ENCODE assay signal across 16 mouse cellular contexts in genomic region chr5:142438380-142438938, GRCm38 (mm10). TPM values are rescaled to one million over a fixed set of nuclear protein-coding genes. Genes with fewer than 3 reads are reported as not detected.
DNase-seq lines count a peak whose midpoint lies in the region; ATAC-seq and TF ChIP-seq lines count a peak whose summit lies in the region.
"Had no signal": no experiment of that assay in that cellular context is flagged by ENCODE, and none has a peak within 500 bp of the region (broad histone marks: within the 10 kb centered on the region; RNA-seq: fewer than 3 reads in every experiment).

No protein-coding gene starts in this region.

- no peak overlapping the region for H3K4me3 ChIP-seq in gastrocnemius, adult 2 months
- H3K4me3 ChIP-seq: forebrain, embryonic 10.5 days; hindbrain, embryonic 10.5 days; midbrain, embryonic 13.5 days had no signal

- peak; percentile 57 for DNase-seq in gastrocnemius, adult 2 months
- DNase-seq in gastrocnemius, postnatal 4 days (ENCODE audit: low spot score in 2 of 2): no peak
- DNase-seq in layer of hippocampus, adult 9-11 months: peak; percentile 64
- DNase-seq in layer of hippocampus, adult 9-10 months (ENCODE audit: low spot score): no peak
- peak; percentile 56 for DNase-seq in right cerebral cortex, postnatal 25 days
- no peak for DNase-seq in right cerebral cortex, postnatal 14 days
- DNase-seq in cerebellum, postnatal 25 days: no peak
- DNase-seq: adrenal gland, adult 8-10 months; cerebellum, adult 9-11 months; thymus, postnatal 36 days had no signal

- ATAC-seq in megakaryocyte-erythroid progenitor cell, adult 5-6 weeks (replicated peaks; ENCODE audit: low FRiP score, low TSS enrichment, poor library complexity, severe bottlenecking): no peak
- ATAC-seq: CD4-positive, CD25-positive, alpha-beta regulatory T cell, adult 4 months; intestine, embryonic 16.5 days; midbrain, embryonic 13.5 days had no signal

- H3K27ac ChIP-seq in gastrocnemius, adult 2 months: peak overlapping the region; percentile 93

- TF ChIP-seq CTCF in gastrocnemius, adult 2 months (IDR thresholded peaks at IDR 0.05): no peak

- intact Hi-C loops in gastrocnemius, adult 2 months (cut with DNase I): no loop called here

RNA-seq across cellular contexts. Expression of gene Ap5z1, which starts 25.3 kb away (rescaled TPM):
- total RNA-seq in gastrocnemius, adult 2 months (2021): 1 to 10 TPM; 3.7 to 5.0 TPM
- 1 to 10 TPM; 7.3 to 8.1 TPM for total RNA-seq in gastrocnemius, postnatal 4 days (2021)
- total RNA-seq in megakaryocyte-erythroid progenitor cell, adult 5-6 weeks (2014; fragmentation: Nextera tagmentation): 16.4 and 25.5 TPM in 2 replicates
- 2.7 and 4.9 TPM in 2 replicates for total RNA-seq in megakaryocyte-erythroid progenitor cell, adult 5-6 weeks (2017)

RNA-seq across cellular contexts. Expression of gene Foxk1, which starts 37.2 kb away (rescaled TPM):
- 10 to 100 TPM; 12.2 to 18.9 TPM for total RNA-seq in gastrocnemius, adult 2 months (2021)
- total RNA-seq in gastrocnemius, postnatal 4 days (2021): 10 to 100 TPM; 26.6 to 27.9 TPM
- 12.3 and 17.0 TPM in 2 replicates for total RNA-seq in megakaryocyte-erythroid progenitor cell, adult 5-6 weeks (2014; fragmentation: Nextera tagmentation)
- 6.4 and 6.8 TPM in 2 replicates for total RNA-seq in megakaryocyte-erythroid progenitor cell, adult 5-6 weeks (2017)

Comparison
In these comparisons a context has a peak if more than half of its experiments do, and no peak if none do; other contexts are left out.
1. DNase-seq: peak in gastrocnemius, adult 2 months (single experiment), layer of hippocampus, adult 9-11 months (single experiment) and right cerebral cortex, postnatal 25 days (single experiment); none in gastrocnemius, postnatal 4 days (0 of 2), layer of hippocampus, adult 9-10 months (single experiment), right cerebral cortex, postnatal 14 days (single experiment) and cerebellum, postnatal 25 days (0 of 2).